Mouse (Mus musculus) adrenal gland, adult 8-10 months (tissue): ENCODE measurements around the gene Gm17545. TPM values are rescaled to one million over a fixed set of nuclear protein-coding genes. Genes with fewer than 3 reads are reported as not detected.
"Not testable (repeated sequence)": the region's sequence is repeated elsewhere in the genome, so short reads cannot be mapped to it uniquely, and the experiment has no call there.

ENCODE experiments used
- DNase-seq: peaks from one replicate; pipeline ENCODE4 v3.0.0; 2022
- total RNA-seq, 4 experiments: library from RNA; stranded (reverse); gene quantifications; 2 replicates each; pipeline ENCODE4 v1.2.4; 2022

Gene Gm17545
- total RNA-seq: not detected

- DNase-seq: not testable (repeated sequence)
These were observed at the start of gene Gm17545 for GRCm38 (mm10) chr9:22453990-22454389. TSS of gene Gm17545 (plus strand) at chr9:22454290.

- DNase-seq: no peak
These were observed 48.7 kb upstream of the Gm17545 start for GRCm38 (mm10) chr9:22405414-22405813.

GRCm38 (mm10) chr9:22407633-22408032, 46.5 kb upstream of the Gm17545 start:
- DNase-seq: not testable (repeated sequence)

GRCm38 (mm10) chr9:22408344-22408743, 45.7 kb upstream of the Gm17545 start:
- not testable (repeated sequence) for DNase-seq

- DNase-seq: no peak
These were observed 44.6 kb upstream of the Gm17545 start for GRCm38 (mm10) chr9:22409501-22409900.

- peak; percentile 96 for DNase-seq
These were observed 42.9 kb upstream of the Gm17545 start, which contains the start of gene 9530077C05Rik for GRCm38 (mm10) chr9:22411002-22411857. TSS of gene 9530077C05Rik (plus strand) at chr9:22411513.

GRCm38 (mm10) chr9:22416187-22416586, 37.9 kb upstream of the Gm17545 start:
- DNase-seq: no peak

- no peak for DNase-seq
These were observed 36.5 kb upstream of the Gm17545 start for GRCm38 (mm10) chr9:22417547-22417946.

- DNase-seq: no peak
These were observed 34.2 kb upstream of the Gm17545 start for GRCm38 (mm10) chr9:22419877-22420276.

GRCm38 (mm10) chr9:22420491-22420890, 33.6 kb upstream of the Gm17545 start:
- no peak for DNase-seq

GRCm38 (mm10) chr9:22422559-22422958, 31.5 kb upstream of the Gm17545 start:
- DNase-seq: no peak

GRCm38 (mm10) chr9:22423507-22423906, 30.6 kb upstream of the Gm17545 start:
- DNase-seq: no peak

- DNase-seq: no peak
These were observed 29.9 kb upstream of the Gm17545 start for GRCm38 (mm10) chr9:22424196-22424595.

GRCm38 (mm10) chr9:22424719-22425118, 29.4 kb upstream of the Gm17545 start:
- no peak for DNase-seq

- no peak for DNase-seq
These were observed 25.9 kb upstream of the Gm17545 start for GRCm38 (mm10) chr9:22428028-22428665.

- DNase-seq: no peak
These were observed 25.3 kb upstream of the Gm17545 start for GRCm38 (mm10) chr9:22428666-22429410.

GRCm38 (mm10) chr9:22429533-22430241, 24.4 kb upstream of the Gm17545 start:
- DNase-seq: no peak

- DNase-seq: no peak
These were observed 23.7 kb upstream of the Gm17545 start for GRCm38 (mm10) chr9:22430315-22430840.

- DNase-seq: no peak
These were observed 20.9 kb upstream of the Gm17545 start for GRCm38 (mm10) chr9:22433221-22433620.

- DNase-seq: no peak
These were observed 20.0 kb upstream of the Gm17545 start for GRCm38 (mm10) chr9:22434101-22434500.

- no peak for DNase-seq
These were observed 15.3 kb upstream of the Gm17545 start for GRCm38 (mm10) chr9:22438826-22439225.

GRCm38 (mm10) chr9:22443157-22443556, 10.9 kb upstream of the Gm17545 start:
- DNase-seq: no peak
